Mouse (Mus musculus) lung, postnatal 10 days (tissue): ENCODE data around the gene Pank3.

ENCODE experiments used
- DNase-seq: peaks from one replicate; pipeline ENCODE4 v3.0.0; 2021

The Pank3 gene

DNA sequence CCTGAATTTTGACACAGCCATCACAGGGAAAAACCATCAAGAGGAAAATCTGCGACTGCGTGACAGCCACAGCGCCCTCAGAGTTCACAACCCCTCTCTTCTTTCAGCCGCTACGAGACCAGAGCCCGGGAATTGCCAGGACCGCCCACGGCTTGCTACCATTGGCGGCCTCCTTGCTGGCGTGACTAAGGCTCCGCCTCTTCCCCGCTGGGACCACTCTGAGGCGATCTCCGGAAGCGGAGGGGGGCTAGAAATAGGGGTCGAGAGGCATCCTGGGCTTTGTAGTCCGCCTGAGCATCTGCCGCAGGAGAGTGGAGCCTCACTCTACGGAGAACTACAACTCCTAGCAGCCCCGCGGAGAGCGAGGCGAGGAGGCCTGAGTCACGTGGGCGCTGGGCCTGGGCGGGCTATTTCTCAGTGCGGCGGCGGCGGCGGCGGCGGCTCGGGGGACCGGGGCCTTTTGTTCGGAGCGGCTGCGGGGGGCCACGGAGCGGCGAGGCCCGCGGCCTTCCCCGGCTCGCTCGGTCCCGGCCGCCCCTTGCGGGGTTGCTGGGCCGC, at the start of gene Pank3:
TSS of gene Pank3 (plus strand) at position 297 of the 558 bp plus-strand sequence.
- peak; percentile 99 for DNase-seq

DNA sequence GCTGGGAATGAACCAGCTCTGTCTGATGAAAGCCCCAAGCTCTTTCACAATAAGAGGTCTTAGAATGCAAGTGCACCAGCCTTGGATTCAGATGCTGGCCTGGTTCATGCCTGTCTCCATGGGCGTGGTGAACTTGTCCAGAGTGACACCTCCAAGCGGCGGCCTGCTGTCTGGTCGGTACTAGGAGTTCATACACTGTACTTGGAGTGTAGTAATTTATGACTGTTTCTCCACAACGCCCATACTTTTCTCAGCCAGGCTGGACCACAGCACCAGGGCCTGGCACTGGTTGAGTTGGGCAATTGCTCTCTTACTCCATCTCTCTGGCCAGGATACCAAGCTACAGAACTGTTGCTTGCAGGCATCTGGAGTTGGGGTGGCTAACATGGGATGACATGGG, 45.4 kb upstream of the Pank3 start:
- no peak for DNase-seq

DNA sequence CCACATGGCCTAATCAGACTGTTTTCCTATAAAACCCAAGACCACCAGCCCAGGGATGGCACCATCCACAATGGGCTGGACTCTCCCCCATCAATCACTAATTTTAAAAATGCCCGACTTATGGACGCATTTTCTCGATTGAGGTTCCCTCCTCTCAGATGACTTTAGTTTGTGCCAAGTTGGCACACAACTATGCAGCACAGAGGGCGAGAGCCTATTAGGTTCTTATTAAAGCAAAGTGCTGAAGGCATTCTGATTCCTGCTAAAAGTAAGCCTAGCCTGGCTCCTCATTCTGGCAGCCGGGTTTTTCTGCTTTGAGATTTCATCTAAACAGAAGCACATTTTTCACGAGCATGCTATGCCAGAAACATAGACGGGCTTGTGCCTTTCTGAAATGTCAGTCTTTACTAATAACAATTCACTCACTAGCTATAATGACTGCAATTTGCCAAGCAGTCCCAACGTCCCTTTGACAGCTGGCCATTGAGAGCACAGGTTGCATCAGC, 42.9 kb upstream of the Pank3 start:
- DNase-seq: no peak

DNA sequence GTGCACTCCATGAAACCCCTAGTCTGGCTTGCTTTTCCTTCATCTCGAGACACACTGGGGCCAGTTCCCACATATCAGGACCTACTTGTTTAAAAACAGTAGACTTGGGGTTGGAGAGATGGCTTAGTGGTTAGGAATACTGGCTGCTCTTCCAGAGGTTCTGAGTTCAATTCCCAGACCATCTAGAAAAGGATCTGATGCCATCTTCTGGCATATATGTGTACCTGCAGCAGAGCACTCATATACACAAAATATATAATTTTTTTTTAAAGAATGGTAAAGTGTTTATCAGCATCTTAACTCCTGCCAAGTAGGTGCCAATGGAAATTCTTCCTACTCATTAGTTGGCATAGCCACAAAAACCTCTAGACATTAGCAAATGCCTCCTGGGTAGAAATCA, 41.1 kb upstream of the Pank3 start:
- no peak for DNase-seq

DNA sequence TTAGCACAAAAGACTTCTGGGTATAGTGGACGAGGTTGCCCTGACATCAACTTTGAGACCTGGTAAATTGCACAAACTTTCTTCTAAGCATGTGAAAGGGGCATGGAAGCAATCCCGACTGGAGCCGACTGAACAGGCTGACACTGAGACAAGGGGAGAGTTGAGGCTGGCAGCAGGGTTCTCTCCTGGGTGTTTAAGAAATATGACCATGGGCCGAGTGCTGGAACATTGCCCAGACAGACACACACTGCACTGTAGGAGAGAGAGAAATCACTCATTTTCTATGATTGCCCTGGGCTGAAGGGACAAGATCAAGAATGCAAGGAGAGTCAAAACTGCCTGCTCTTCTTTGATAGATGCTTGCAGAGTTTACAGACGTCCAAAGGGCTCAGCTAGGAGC, 40.1 kb upstream of the Pank3 start:
- DNase-seq: peak; percentile 5

DNA sequence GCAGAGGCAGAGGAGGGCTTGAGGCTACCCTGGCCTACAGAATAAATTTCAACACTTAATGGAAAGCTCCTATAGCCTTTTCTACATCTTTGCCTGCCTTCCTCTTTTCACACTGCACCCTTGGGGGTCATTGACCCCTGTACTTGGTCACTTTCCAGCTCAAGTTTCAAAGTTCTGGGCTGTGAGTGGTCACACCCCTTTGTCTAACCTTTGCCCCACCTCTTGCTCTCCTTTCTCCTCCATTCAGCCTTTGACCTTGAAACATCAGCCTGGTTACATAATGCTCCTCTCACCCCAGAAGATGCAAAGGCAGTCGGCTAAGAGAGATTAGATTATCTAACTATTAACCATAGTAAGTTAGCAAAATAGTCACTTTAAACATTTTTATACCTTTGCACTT, 36.9 kb upstream of the Pank3 start:
- DNase-seq: no peak

DNA sequence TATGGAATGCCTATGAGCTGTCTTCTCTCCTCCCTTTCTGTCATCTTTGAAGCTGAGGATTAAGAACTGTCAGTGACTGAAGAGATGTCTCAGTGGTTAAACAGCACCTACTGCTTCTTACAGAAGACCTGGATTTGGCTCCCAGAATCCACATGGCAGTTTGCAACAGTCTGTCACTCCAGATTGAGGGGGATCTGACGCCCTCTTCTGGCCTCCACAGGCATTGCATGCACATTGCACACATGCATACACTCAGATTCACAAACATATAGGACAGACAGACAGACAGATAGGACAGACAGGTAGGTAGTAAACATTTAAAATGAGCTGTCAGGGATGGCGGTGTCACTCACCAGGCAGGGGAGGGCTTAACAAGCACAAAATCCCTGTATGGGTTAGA, 32.5 kb upstream of the Pank3 start:
- DNase-seq: no peak

DNA sequence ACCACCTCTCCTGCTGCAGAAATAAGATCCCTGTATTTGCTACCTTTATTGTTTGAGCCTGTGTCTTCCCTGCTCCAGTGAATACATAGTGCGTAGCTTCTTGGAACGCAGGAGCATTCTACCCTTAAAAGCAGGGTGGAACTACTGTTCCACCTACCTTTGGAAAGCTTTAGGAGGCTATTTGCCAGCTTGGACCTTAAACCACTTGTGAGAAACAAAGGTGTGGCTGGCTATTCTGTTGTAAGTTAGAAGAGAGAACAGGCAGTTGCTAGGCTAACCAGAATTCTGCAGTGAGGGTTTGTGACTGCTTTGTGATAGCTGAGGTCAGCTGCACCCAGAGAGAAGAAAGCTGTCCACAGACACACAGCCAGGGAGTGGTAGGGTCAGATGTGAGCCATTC, 32.0 kb upstream of the Pank3 start:
- DNase-seq: no peak

DNA sequence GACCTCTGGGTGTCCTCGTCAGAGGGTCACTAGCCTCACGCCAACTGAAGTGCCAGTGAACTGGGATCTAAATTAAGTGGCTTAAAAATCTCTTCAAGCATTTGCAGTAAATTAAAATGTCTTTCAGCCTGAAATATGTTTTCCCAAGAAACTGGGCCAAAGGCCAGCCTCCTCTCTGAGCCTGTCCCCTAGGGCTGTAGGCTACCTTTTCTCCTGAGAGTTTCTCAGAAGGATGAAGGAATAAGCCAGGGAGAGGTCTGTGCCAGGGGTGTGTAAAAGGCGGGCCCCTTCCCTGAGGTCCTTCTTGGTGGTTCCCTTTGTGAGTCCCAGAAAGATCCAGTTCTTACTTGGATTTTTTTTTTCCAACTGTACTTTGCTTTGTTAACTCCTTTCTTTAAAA, 31.2 kb upstream of the Pank3 start:
- no peak for DNase-seq

DNA sequence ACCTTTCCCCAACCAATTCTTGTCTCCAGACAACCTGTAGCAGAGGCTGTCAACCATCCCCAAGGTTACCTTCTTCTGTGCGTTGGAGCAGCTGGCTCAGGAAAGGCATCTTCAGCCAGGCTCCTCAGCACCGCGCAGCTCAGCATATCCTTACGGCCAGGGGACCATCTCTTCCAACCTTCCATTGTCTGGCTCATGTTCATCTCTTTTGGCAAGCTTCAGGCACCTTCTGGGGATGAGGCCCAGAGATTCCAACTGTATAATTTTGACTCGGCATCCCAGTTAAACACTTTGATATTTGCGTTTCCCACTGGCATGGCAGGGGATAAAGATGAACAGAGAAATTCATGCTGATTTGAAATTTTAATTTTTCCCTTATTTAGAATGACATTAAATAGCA, 25.7 kb upstream of the Pank3 start:
- DNase-seq: no peak

DNA sequence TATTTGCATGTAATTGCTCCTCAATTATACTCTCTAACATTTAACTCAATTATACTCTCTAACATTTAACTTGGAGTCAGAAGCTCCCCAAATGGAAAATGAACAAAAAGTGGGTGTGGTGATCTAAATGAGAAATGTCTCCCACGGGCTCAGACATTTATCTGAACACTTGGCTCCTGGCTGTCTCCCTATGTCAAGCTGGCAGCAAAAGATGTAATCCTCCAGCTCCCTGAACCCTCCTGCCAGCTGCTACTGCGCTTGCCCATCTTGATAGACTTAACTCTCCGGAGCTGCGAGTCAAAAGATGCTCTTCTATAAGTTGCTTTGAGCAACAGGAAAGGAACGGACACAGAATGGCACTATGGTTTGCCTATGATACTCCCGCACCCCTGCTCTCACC, 24.7 kb upstream of the Pank3 start:
- DNase-seq: no peak

DNA sequence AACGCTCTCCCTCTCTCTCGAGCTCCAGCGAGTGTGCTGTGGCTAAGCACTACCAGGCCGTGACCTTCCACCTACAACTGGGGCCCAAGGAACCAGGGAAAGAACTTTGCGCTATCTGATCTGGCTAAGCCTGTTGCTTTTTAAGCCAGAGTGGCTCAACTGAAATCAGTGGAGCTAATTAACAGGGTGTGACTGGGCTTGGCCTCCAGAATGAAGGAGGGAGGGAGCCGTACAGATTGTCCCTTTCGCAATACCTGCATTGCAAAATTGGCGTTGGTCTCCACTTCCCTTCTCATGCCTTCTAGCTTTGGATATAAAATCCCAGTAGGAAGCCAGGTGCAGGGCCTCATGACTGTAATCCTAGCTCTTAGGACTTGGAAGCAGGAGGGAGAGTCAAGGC, 18.7 kb upstream of the Pank3 start:
- DNase-seq: peak; percentile 78

DNA sequence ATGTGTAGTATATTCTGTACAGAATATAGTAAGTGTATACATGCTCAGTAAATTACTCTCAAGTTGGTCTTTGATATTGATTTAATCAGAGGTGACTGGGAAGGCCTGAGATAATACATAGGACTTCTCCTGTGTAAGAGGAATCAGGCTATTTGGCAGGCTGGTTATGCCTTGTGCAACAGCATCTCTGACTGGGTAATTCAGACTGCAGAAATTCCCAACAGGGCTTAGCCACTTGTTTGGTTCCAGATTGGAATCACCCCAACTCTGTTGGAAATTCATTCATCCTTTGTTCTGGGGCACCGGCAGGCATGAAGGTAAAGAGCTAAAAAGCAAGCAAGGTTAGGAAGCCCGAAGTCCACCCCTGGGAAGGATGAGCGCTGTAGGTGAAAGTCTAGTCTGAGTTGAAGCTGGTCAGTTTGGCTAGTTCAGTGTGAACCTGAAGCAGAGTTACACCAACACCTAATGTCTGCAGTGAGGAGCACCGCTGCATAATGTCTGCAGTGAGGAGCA, 14.3 kb upstream of the Pank3 start:
- no peak for DNase-seq

DNA sequence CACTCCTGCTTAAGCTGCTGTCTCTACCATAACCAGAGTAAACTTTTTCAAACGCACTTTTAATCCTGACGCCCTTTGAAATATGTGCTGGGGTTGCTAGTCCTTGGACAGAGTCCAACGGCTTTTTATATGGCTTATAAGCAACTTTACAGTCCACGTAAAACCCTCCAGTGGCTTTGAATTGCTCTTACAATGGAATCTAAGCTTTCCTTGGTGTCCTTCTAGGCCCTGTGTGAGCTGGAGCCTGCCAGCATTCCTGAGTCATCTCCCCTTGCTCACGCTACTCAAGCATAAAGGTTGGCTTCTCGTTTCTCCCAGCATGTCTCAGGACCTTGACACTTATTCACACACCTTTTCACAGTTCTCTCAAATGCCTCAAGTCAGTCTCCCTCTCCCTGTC, 13.7 kb upstream of the Pank3 start:
- DNase-seq: no peak

DNA sequence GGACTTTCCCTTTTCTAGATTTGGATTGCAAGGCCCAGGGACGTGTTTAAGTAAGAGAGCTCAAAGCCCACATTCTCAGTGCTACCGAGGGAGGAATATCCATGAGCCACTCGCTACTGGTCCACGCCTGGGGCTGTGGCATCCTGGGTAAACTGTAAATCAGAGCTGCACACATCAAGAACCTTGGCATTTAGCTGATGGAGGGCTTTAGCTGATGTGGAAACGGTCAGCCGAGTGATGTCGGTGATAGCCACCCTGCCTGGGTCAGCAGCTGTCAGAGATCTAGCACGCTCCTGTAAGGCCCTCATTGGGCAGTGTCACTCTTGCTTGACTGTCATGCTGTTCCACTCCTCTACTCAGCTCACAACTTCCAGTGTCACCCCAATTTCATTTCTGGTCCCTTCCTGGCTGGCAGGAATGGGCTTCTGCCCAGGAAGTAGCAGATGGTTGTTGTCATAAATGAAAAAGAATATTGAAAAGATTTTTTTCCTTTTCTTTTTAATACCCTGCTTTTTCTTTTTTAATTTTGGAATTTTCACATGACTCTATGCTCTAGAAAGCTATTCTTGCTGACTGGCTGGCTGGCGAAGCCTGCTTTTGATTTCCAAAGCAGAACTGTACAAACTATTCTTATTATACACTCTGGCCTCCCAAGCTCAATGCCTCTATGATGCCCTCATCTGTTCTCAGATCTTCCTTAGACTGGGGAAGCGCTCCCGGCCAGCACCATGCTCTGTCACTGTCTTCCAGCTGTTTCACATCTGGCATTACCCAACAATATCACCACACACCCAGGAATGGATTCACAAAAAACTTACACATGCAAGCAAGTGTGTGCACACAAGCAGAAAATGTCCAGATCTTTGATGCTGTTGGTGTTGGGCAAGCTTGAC, 12.6 kb upstream of the Pank3 start:
- DNase-seq: peak; percentile 20

DNA sequence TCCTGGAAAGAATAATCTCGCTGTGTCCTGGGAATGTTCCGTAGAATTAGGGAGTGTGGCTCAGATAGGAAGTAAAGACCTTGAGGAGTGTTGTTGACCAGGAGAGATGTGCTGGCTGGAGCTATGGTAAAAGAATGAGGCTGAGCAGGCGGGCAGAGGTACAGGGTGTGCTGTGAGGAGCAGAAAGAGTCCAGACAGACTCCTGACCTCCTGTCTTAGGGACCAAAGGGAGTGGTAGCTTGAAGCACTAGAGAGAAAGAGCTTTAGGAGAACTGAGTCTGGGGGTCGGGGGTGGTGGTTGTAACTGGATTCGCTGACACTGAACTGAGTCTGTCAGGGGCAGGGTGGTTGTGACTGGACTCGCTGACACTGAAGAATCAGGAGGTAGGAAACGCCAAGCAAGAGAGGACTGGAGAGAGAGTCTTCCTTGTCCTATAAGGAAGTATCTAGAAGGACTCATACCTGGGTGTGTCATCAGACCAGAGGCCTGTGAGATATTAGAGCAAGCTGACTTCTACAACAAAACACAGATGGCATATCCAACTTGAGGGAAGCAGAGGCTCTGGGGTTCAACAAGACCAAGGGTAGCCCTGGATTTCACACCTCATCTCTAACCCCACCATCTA, 9.2 kb upstream of the Pank3 start:
- DNase-seq: no peak

DNA sequence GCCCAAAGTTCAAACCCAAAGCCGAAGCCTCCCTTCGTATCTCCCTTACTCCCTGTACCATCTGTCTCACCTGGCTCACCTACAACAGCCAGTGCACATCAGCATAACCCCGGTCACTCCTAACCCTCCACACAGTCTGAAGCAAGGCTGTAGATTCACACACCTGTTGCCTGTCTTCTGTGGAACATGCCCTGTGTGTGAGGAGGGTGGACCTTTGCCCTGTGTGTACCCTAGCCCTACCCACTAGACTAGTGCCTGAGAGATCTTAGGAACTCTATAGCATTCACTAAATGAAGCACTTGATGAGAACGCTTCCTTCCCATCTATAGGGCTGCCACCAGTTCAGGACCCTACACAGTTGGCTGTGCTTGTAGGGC, 8.7 kb upstream of the Pank3 start:
- DNase-seq: no peak

DNA sequence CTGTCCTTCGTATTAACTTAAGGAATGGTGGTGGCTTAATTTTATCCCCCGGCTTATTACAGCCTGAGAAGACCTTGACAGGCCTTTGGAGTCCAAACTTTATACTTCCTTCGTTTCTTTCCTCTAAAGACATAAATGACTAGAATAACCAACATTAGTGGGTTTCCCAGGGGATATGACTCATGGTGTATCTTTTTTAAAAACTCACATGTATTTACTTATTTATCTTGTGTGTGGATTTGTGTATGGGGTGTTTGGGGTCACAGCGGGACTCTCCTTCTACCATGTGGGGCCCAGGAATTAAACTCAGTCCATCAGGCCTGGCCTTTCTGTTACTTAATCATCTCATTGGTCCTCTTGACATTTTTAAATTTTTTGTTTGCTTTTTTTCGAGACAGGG, 2.4 kb upstream of the Pank3 start:
- DNase-seq: no peak

DNA sequence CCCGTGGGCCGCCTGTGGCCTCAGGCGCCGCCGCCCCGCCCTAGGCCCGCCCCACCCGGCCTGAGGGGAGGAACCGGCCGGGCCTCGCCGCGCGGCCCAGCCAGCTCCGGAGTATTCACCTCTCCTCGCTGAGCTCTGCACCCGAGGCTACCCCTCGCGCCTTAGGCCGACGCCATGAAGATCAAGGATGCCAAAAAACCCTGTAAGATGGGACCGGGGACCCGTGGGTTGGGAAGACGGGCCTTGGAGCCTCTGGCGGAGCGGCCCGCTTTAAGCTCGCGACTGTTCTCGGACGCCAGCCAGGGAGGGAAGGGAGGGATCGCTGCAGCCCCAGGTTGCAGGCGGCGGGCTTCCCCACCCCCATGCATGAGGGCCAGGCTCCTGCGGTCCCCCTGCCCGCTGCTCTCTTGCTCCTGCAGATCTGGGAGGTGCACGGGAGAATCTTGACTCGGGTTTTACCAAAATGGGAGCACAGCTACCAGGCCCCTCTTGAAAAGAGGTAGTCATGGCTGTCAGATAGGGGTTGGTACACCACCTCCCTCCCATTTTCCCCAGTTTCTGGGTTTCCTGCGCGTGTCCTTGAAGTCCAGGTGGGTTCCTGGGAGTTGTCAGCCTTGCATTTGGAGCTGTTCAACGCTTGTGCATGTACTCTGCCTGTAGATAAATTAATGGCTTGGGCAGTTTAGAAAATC, 608 bp downstream of the Pank3 start:
- DNase-seq: peak; percentile 81

DNA sequence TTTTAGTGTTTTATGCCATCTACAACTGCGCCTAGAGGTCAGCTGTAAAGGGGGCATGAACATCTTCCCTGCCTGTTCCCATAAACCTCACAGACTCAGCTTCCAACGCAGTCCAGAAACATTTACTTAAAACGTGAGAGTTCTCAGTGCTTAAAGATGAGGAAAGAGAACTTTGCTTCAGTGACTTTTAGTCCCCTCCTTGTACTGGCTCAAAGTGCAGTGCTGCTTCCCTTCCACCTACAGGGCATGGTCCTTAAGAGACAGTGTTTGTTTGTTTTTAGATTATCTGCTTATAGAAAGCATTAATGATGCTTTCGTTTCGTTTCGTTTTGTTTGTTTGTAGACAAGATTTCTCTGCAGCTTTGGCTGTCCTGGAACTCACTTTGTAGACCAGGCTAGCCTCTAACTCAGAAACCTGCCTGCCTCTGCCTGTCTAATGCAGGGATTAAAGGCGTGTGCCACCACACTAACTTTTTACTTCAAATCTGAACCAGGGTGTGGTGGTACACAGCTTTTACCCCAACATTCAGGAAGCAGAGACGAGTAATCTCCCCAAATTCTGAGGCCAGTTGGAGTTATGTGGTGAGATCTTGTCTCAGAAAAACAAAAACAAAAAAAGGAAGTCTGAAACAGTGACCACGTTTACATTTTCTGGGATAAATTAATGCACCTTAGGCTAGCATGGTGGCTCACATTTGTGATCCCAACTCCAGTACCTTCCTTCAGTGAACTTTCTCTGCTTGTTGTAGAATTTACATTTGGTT, 1.6 kb downstream of the Pank3 start:
- no peak for DNase-seq

DNA sequence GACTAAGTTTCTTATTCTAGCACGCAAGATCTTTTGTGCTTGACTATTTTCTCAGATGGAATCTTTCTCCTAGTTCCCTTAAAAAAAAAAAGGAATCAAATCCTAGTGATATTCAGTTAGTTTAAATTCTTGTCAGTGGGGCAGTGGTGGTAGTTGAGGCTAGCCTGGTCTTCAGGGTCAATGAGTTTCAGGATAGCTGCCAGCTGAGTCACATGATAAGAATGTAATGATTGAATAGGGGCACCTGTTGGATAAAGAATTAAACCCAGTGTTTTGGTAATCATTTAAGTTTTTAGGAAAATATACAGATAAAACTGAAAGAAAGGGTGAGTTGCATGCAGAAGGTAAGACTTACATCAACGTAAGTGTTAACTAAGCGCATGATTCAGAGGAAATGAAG, 6.3 kb downstream of the Pank3 start:
- no peak for DNase-seq

DNA sequence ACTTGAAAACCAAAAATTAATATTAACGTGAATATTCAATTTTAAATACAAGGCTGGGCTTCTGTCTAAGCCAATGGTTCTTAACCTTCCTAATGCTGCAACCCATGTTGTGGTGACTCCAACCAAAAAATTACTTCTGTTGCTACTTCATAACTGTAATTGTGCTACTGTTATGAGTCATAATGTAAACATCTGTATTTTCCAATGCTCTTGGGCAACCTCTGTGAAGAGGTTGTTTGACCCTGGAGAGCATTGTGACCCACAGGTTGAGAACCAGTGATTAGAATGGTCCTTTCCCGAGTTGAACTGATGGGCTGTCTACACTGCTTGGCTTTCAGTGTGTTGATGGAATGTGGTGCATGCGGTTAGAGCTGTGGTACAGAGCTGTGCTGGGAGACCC, 7.2 kb downstream of the Pank3 start:
- no peak for DNase-seq

DNA sequence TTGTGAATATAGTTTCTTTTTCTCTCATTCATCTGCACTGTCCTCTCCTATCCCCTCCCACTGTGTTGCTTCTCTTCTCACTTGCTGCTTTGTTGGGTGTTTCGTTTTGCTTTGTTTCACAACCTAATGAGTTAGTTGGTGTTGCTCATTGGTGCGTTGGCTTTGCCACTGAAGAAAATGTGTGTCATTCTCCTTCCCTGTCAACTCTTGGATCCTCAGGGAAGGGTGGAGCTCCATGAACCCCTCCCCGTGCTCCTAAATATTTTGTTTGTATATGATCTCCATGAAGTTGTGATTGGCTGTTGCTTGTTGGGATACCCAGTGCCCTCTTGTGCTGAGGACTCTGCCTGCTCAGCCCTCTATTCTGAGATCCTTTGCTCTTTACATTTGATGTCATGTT, 11.1 kb downstream of the Pank3 start:
- DNase-seq: no peak
